Mouse (Mus musculus) liver, embryonic 14 days (tissue): ENCODE results near the gene Eva1a. TPM values are rescaled to one million over a fixed set of nuclear protein-coding genes. Genes with fewer than 3 reads are reported as not detected.

Experiments used
- polyA plus RNA-seq: library from polyadenylated mRNA; depleted of rRNA; stranded (reverse); fragments of >200 nt; gene quantifications from 2 replicates; pipeline ENCODE4 v1.2.3, GENCODE M21; 2012; rRNA removed

The Eva1a gene
- 2.8 and 3.1 TPM in 2 replicates for polyA plus RNA-seq

GRCm38 (mm10) chr6:82040834-82041487, at the start of gene Eva1a:
Eva1a (plus strand) TSS chr6:82041043.

Other genes with a start within 250 kb of the Eva1a start
- 4.2 and 4.7 TPM in 2 replicates for gene Gcfc2, start 117.4 kb upstream of the Eva1a start, polyA plus RNA-seq
- 6.8 and 7.5 TPM in 2 replicates for gene Mrpl19, start 75.1 kb upstream of the Eva1a start, polyA plus RNA-seq